Mouse (Mus musculus) lung, embryonic 15.5 days (tissue): ENCODE data around the gene Plxnd1. TPM values are rescaled to one million over a fixed set of nuclear protein-coding genes. Genes with fewer than 3 reads are reported as not detected.

ENCODE experiments used
- ATAC-seq: fragments of 200-750 bp; cut with Nextera tagmentation; 2 replicates; pipeline ENCODE4 v1.8.0; 2017; ENCODE audit warnings: moderate number of reproducible peaks, borderline replicate concordance; ENCODE audit not compliant: low FRiP score, low TSS enrichment; ENCODE audit errors: extremely low read depth
- H3K27ac ChIP-seq: fragments of 300-500 bp; sonication (generic); 2 replicates; pipeline ENCODE4 v1.5.1; 2015; ENCODE audit warnings: moderate library complexity, mild to moderate bottlenecking, inconsistent platforms
- H3K27me3 ChIP-seq: fragments of 300-500 bp; sonication (generic); 2 replicates; pipeline ENCODE4 v1.6.1; 2015; ENCODE audit warnings: inconsistent platforms
- H3K36me3 ChIP-seq: fragments of 300-500 bp; sonication (generic); 2 replicates; pipeline ENCODE4 v1.6.1; 2015; ENCODE audit warnings: inconsistent platforms
- H3K4me1 ChIP-seq: fragments of 300-500 bp; sonication (generic); 2 replicates; pipeline ENCODE4 v1.6.1; 2015; ENCODE audit warnings: inconsistent platforms
- H3K4me2 ChIP-seq: fragments of 300-500 bp; sonication (generic); 2 replicates; pipeline ENCODE4 v1.6.1; 2015; ENCODE audit warnings: inconsistent platforms, mild to moderate bottlenecking, moderate library complexity
- H3K4me3 ChIP-seq: fragments of 300-500 bp; sonication (generic); 2 replicates; pipeline ENCODE4 v1.5.1; 2015; ENCODE audit warnings: mild to moderate bottlenecking, inconsistent platforms
- H3K9ac ChIP-seq: fragments of 300-500 bp; sonication (generic); 2 replicates; pipeline ENCODE4 v1.6.1; 2015; ENCODE audit warnings: inconsistent platforms
- H3K9me3 ChIP-seq: fragments of 300-500 bp; sonication (generic); 2 replicates; pipeline ENCODE4 v1.6.1; 2016; ENCODE audit warnings: inconsistent platforms
- WGBS: fragments of 180-500 bp; shearing (Covaris S2); methylation state at CpG from one replicate; pipeline ENCODE4 v1.1.7; 2015; 5-methylcytosine and 5-hydroxymethylcytosine counted together
- polyA plus RNA-seq: library from polyadenylated mRNA; unstranded; fragments of >200 nt; fragmentation: Nextera tagmentation; extraction: Ambion mirVana; gene quantifications from 2 replicates; pipeline ENCODE4 v1.2.1, GENCODE M21; 2015

The Plxnd1 gene
- polyA plus RNA-seq, 1 experiment from 2014 or later, result 53.5 TPM

DNA sequence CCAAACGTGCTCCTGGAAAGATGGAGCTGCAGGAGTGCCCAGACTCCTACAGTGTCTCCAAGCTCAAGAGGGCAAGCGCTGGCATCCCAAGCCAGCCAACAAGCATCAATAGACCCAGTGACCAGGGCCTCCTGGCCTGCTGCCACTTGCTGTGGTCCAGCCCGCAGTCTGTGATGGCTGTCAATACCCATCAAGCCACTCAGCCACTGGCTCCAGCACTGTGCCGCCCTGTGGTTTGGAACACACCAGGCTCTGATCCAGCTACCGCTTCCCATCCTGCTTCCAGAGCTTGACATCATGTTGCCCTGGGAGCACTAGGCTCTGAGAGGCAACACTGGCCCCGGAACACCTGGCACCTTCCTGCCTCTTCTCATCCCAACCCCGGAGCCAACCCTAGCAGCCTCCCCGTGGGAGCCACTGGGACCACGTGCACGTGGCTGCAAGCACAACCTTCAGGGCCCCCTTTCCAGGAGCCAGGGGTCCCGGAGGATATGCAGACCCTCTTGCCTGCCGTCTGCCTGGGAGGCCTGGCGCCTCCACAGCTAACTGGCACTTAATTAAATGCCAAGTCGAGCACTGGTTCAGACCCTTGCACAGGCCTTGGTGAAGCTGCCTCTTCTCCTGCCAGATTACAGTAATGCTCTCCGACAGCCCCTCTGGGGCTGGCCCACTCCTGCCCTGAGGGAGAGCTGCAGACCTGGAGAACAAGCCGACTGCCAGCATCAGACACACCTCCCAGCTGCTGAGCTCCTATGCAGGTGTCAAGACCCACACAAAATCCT is 20.7 kb downstream of the Plxnd1 start:
- H3K27ac ChIP-seq, result no peak overlapping the region
- H3K4me1 ChIP-seq, result peaks cover 31% of the 10 kb centered on the region
- no peak overlapping the region for H3K4me3 ChIP-seq
- H3K27me3 ChIP-seq, result no peaks in the 10 kb centered on the region
- no peak for ATAC-seq
- no peak overlapping the region for H3K4me2 ChIP-seq
- WGBS, result 75% methylated on average over 16 of the region's 16 CpGs
- H3K9me3 ChIP-seq, result no peaks in the 10 kb centered on the region
- H3K9ac ChIP-seq, result no peak overlapping the region
- peaks cover 54% of the 10 kb centered on the region for H3K36me3 ChIP-seq

DNA sequence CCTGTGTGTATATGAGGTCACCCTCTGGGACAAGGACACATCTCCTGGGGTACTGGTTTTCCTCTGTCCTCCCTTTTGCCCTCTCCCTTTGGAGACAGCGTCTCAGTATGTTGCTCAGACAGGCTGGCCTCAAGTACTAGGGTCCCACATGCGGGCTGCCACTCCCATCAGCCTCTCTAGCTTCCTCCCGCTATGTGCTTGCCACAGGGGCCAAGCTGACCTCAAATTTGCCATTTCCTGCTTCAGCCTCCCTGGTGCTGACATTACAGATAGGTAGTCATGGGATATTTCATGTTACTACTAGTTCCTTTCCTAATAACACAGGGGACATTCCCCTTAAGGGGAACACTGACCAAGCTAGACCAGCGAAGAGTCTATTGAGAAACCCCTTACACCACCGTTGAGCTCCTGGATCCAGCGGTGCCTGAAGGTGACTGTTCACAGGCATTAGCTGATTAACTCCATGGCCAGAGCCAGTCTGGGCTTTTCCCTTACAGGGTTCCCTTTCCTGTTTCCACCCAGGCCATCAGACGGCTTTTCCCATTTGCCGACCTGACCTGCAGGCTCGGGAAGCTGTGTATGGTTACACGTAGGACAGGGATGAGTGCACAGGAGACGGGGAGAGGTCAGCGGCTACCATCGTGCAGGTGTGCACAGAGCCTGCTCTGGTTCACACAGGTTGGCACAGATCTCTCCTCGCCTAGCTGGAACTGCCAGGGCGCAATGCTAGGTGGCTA is 21.5 kb downstream of the Plxnd1 start:
- peaks cover 55% of the 10 kb centered on the region for H3K36me3 ChIP-seq
- ATAC-seq, result no peak
- H3K27ac ChIP-seq, result 0 out of 2 replicates have a peak overlapping the region, but pooled peaks have one; percentile 54
- H3K9me3 ChIP-seq, result no peaks in the 10 kb centered on the region
- H3K27me3 ChIP-seq, result no peaks in the 10 kb centered on the region
- H3K4me2 ChIP-seq, result no peak overlapping the region
- H3K4me1 ChIP-seq, result peaks cover 31% of the 10 kb centered on the region
- H3K9ac ChIP-seq, result no peak overlapping the region
- H3K4me3 ChIP-seq, result no peak overlapping the region
- WGBS, result 83% methylated on average over 15 of the region's 15 CpGs

DNA sequence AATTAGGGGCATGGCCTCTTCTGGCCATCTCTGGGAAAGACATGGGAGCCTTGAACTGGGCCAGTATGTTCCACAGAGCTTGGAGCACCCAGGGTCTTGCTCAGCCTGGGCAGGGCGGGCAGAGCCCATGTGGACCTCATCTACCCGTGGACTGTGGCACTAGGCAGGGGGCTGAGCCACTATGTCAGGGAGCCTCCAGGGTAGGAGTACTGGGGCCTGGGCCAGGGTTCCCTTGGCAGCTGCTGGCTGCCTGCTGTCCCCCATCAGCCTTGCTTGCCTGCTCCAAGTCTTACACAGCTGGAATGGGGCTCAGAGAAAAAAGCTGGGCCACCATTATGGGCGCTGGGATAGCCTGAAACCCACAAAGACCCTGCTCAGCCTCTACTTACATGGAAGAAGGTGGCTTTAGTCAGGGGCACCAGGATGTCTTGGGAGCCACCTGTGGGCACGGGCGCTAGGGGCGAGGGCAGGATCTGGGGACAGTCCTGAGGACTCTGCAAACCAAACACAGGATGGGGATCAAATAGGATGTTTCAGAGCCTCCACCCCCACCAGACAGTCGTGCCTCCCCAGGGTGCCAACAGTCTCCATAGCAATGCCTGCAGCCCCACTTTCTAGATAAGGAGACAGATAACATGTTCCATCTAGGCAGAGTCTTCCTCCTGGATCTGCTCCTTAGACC is 22.6 kb downstream of the Plxnd1 start:
- H3K4me3 ChIP-seq, result no peak overlapping the region
- H3K27ac ChIP-seq, result peak overlapping the region; percentile 54
- no peak overlapping the region for H3K4me2 ChIP-seq
- H3K9ac ChIP-seq, result no peak overlapping the region; the same call in 1 of the 2 replicates
- no peaks in the 10 kb centered on the region for H3K9me3 ChIP-seq
- WGBS, result 58% methylated on average over 7 of the region's 7 CpGs
- peaks cover 29% of the 10 kb centered on the region for H3K4me1 ChIP-seq
- no peaks in the 10 kb centered on the region for H3K27me3 ChIP-seq
- H3K36me3 ChIP-seq, result peaks cover 56% of the 10 kb centered on the region
- peak; percentile 43; the same call in 1 of the 2 replicates for ATAC-seq

DNA sequence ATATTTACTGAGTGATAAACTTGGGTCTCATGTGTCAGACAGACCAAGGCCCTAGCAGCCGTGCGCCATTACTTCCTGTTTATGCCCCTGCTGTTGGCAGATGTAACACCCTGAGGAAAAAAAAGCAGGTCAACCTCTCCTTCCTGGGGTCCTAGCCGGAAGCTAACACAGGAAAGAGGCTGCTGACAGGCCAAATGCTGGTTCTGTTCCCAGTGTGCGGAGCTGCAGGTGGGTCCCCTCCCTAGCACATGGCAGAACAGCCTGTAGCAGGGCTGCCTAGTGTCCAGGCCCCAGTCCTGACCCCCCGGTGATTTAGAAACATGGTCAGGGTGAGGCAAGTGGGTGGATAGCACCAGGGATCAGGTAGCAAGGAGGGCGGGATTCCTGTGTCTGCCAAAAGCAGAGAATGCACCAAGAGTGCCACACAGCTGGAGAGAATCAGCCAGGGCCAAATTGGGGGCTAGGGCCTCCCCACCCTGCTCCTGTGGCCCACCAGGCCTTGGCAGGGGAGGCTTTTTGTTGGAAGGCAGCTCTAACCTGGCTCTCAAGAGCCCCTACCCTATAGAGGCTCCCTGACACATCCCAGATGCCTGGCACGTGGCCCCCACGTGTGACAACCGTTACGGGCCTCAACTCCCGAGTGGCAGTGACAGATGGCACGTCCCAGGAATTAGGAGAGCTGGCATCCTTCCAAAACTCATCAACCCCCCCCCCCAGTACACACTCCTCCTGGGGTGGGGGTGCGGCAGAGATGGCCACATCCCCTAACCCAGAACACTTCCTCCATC is 23.3 kb downstream of the Plxnd1 start:
- no peak overlapping the region for H3K4me2 ChIP-seq
- no peaks in the 10 kb centered on the region for H3K9me3 ChIP-seq
- 31% methylated on average over 13 of the region's 13 CpGs for WGBS
- no peak overlapping the region; the same call in 1 of the 2 replicates for H3K9ac ChIP-seq
- H3K4me1 ChIP-seq, result peaks cover 26% of the 10 kb centered on the region
- peak overlapping the region; percentile 54 for H3K27ac ChIP-seq
- H3K27me3 ChIP-seq, result no peaks in the 10 kb centered on the region
- H3K36me3 ChIP-seq, result peaks cover 59% of the 10 kb centered on the region
- no peak overlapping the region for H3K4me3 ChIP-seq
- ATAC-seq, result peak; percentile 15

DNA sequence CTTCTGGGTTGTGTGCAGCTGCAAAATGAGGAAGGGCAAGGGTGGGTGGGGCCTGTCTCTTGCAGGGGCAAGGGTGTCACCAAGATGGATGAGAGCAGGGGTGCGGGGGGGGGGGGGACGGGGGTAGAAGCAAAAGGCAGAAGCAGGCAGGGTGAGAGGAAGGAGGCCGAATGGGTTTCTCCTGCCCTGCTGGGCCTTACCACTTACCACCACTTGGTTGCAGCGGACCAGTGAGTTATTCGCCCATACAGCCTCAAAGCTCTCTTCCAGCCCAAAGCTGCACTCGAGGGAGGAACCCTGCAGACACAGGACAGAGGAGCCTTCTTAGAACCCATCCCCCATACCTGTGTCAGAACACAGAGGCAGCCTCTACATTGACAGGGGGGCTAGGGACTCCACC is 24.9 kb downstream of the Plxnd1 start:
- H3K9ac ChIP-seq, result no peak overlapping the region
- H3K36me3 ChIP-seq, result peaks cover 55% of the 10 kb centered on the region
- no peak overlapping the region for H3K4me2 ChIP-seq
- peaks cover 26% of the 10 kb centered on the region for H3K4me1 ChIP-seq
- no peaks in the 10 kb centered on the region for H3K27me3 ChIP-seq
- H3K9me3 ChIP-seq, result no peaks in the 10 kb centered on the region
- H3K27ac ChIP-seq, result no peak overlapping the region
- no peak overlapping the region for H3K4me3 ChIP-seq
- WGBS, result 62% methylated on average over 4 of the region's 6 CpGs
- no peak for ATAC-seq

DNA sequence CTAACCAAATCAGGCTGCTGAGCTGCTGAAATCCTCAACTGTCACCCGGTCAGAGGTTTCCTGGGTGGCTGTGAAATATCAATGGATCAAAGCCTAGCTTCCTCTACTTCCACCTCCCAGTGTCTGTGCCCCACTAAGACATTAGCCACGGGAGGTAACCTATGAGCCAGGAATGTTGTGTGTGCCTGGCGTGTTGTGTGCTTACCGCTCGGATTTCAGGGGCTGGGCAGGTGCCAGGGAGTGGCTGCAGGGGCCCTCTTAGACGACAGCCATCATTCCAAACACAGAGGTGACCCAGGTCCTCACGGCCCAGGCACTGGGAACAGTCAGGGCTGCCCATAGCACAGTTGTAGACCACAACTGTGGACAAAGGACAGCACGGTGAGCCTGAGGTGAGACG is 25.7 kb downstream of the Plxnd1 start:
- no peaks in the 10 kb centered on the region for H3K9me3 ChIP-seq
- no peak for ATAC-seq
- H3K27ac ChIP-seq, result no peak overlapping the region
- H3K36me3 ChIP-seq, result peaks cover 51% of the 10 kb centered on the region
- H3K4me2 ChIP-seq, result no peak overlapping the region
- H3K4me3 ChIP-seq, result no peak overlapping the region
- peaks cover 26% of the 10 kb centered on the region for H3K4me1 ChIP-seq
- no peaks in the 10 kb centered on the region for H3K27me3 ChIP-seq
- no peak overlapping the region for H3K9ac ChIP-seq
- 68% methylated on average over 9 of the region's 9 CpGs for WGBS

DNA sequence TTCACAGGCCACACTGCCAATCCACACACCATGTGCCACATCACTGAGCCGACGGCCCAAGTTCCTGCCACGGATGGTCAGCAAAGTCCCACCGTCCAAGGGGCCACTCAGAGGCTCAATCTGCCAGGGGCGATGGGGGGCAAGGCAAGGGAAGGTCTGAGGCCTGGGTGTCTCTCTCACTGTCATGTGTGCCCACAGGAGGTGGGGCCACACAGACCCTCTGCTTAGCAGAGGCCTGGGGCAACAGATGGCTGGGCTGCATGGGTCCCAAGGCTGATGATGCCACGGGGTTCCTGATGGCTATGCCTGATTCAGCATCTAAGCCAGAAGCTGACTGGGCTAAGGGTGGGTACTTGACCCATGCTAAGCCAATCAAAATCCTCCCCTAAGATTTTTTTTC is 26.1 kb downstream of the Plxnd1 start:
- H3K9me3 ChIP-seq, result no peaks in the 10 kb centered on the region
- no peak overlapping the region for H3K27ac ChIP-seq
- ATAC-seq, result no peak
- H3K4me2 ChIP-seq, result no peak overlapping the region
- H3K4me1 ChIP-seq, result peaks cover 26% of the 10 kb centered on the region
- 76% methylated on average over 6 of the region's 6 CpGs for WGBS
- no peak overlapping the region for H3K4me3 ChIP-seq
- H3K27me3 ChIP-seq, result no peaks in the 10 kb centered on the region
- peaks cover 54% of the 10 kb centered on the region for H3K36me3 ChIP-seq
- no peak overlapping the region for H3K9ac ChIP-seq

DNA sequence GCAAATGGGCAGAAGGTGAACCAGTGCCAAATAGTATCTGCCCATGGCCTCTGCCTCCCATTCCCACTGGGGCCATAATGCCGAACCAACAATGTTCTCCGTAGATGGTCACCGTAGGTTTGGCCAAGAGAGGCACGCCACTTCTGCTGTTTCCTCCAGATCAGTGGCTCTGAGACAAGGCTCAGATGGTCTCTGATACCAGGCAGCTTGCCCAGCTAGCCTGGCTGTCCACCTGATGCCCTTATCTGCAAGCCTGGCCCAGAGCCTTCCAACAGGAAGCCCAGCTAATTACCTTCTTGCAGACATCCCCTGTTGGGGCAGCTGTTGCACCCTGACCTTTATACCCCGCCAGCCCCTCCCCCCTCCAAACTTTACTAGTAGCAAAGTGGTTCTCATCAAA is 26.7 kb downstream of the Plxnd1 start:
- Histone ChIP-seq H3K36me3 (peaks cover 56% of the 10 kb centered on the region), H3K27ac (no peak overlapping the region), H3K4me1 (peaks cover 21% of the 10 kb centered on the region), H3K27me3 (no peaks in the 10 kb centered on the region), H3K4me3 (no peak overlapping the region), H3K9ac (no peak overlapping the region), H3K4me2 (no peak overlapping the region), H3K9me3 (no peaks in the 10 kb centered on the region)
- ATAC-seq, result no peak
- WGBS, result 82% methylated on average over 5 of the region's 5 CpGs

DNA sequence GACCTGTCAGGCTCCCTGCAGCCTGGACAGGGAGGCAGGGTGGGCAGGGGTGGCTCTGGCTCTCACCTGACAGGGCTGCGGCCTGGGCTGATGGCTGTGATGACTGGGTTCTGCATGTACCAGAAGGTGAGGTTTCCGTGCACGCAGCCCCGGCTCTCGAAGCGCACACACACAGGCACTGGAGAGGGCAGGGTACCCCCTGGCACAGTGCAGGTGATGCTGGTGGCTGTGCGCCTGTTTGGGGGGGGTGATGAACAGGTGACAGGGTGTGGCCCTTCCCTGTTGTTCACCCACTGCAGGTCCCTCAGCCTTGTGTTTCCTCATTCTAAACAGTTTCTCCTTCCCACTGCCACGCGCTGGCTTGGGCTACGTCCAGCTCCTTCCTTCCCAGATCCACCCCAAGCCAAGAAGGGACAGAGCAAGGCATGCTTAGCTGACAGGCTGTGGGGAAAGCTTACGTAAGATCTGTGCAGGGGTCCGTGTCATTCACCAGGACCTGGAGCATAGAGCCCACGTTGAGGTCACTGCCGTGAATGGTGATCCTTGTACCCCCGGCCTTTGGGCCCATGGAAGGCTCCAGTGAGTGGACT is 27.4 kb downstream of the Plxnd1 start:
- Histone ChIP-seq H3K4me2 (no peak overlapping the region), H3K4me1 (peaks cover 14% of the 10 kb centered on the region), H3K9ac (no peak overlapping the region), H3K36me3 (peaks cover 63% of the 10 kb centered on the region), H3K9me3 (no peaks in the 10 kb centered on the region), H3K4me3 (no peak overlapping the region), H3K27me3 (no peaks in the 10 kb centered on the region), H3K27ac (no peak overlapping the region)
- 89% methylated on average over 15 of the region's 15 CpGs for WGBS
- no peak for ATAC-seq

DNA sequence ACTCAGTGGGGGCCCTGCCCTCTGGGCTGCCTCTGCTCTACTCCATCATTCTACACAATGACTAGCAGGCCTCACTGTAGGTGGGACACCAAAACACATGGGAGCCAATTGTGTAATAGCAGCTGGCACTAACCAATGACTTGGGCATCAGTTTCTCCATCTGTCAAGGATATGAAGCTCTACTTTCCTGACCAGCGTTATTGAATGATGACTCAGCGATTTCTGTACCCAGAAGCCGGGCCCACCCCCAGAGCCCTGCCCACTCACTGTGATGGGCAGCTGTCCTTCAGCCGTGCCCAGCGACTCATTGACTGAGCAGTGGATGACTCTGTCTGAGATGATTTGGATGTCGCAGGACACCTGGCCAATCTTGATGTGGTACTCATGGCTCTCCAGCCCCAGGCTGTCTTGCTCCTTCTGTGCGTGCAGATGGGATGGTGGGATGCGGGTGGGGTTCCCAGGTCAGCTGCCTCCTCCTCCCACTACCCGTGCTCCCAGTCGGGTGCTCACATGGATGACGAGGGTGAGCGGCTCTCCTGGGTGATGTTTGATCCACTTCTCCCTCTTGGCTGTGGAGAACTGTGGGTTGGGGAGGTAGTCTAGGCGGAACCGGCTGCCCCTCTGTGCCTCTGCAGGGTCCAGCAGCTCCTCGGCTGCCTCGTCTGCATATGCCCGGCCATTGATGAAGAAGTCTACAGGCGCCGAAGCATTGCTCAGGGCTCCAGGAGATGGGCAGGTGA is 28.4 kb downstream of the Plxnd1 start:
- Histone ChIP-seq H3K9me3 (no peaks in the 10 kb centered on the region), H3K36me3 (peaks cover 71% of the 10 kb centered on the region), H3K9ac (no peak overlapping the region), H3K4me3 (no peak overlapping the region), H3K4me1 (peaks cover 4% of the 10 kb centered on the region), H3K27ac (no peak overlapping the region), H3K27me3 (no peaks in the 10 kb centered on the region), H3K4me2 (no peak overlapping the region)
- WGBS, result 89% methylated on average over 19 of the region's 19 CpGs
- ATAC-seq, result no peak
